Mouse (Mus musculus): ENCODE data around the gene Mast4. TPM values are rescaled to one million over a fixed set of nuclear protein-coding genes. Genes with fewer than 3 reads are reported as not detected.

The Mast4 gene
- polyA plus RNA-seq, 1 experiment from 2014 or later, result 36.9 TPM

- H3K4me2 ChIP-seq (ENCODE audit: low read depth, low read length), result no peak overlapping the region
- no peaks in the 10 kb centered on the region for H3K9me3 ChIP-seq (replicated peaks; ENCODE audit: control insufficient read depth, low read length)
- ATAC-seq (replicated peaks; ENCODE audit: extremely low read depth, insufficient read depth, low FRiP score), result no peak
- H3K9ac ChIP-seq (ENCODE audit: low read length), result no peak overlapping the region
- H3K4me3 ChIP-seq (ENCODE audit: low read length), result no peak overlapping the region
- H3K27ac ChIP-seq (ENCODE audit: low read length), result no peak overlapping the region
- peaks cover 17% of the 10 kb centered on the region for H3K4me1 ChIP-seq (ENCODE audit: control insufficient read depth, insufficient read depth, low read length)
- no peaks in the 10 kb centered on the region for H3K36me3 ChIP-seq (ENCODE audit: control insufficient read depth, insufficient read depth)
- no peaks in the 10 kb centered on the region for H3K27me3 ChIP-seq (ENCODE audit: control insufficient read depth, insufficient read depth, low read length)
Measured at GRCm38 (mm10) chr13:102914800-102915199, 419.5 kb downstream of the Mast4 start.

GRCm38 (mm10) chr13:102913919-102914318 is 420.4 kb downstream of the Mast4 start:
- Histone ChIP-seq H3K27me3 (ENCODE audit: control insufficient read depth, insufficient read depth, low read length) (no peaks in the 10 kb centered on the region), H3K4me1 (ENCODE audit: control insufficient read depth, insufficient read depth, low read length) (peaks cover 14% of the 10 kb centered on the region), H3K9me3 (replicated peaks; ENCODE audit: control insufficient read depth, low read length) (no peaks in the 10 kb centered on the region), H3K27ac (ENCODE audit: low read length) (no peak overlapping the region), H3K36me3 (ENCODE audit: control insufficient read depth, insufficient read depth) (no peaks in the 10 kb centered on the region), H3K4me2 (ENCODE audit: low read depth, low read length) (no peak overlapping the region), H3K4me3 (ENCODE audit: low read length) (no peak overlapping the region), H3K9ac (ENCODE audit: low read length) (no peak overlapping the region)
- ATAC-seq (replicated peaks; ENCODE audit: extremely low read depth, insufficient read depth, low FRiP score), result no peak
- 82% methylated on average over 2 of the region's 2 CpGs for WGBS

- Histone ChIP-seq H3K27ac (ENCODE audit: low read length) (no peak overlapping the region), H3K4me1 (ENCODE audit: control insufficient read depth, insufficient read depth, low read length) (peaks cover 9% of the 10 kb centered on the region), H3K4me3 (ENCODE audit: low read length) (no peak overlapping the region), H3K9me3 (replicated peaks; ENCODE audit: control insufficient read depth, low read length) (no peaks in the 10 kb centered on the region), H3K9ac (ENCODE audit: low read length) (no peak overlapping the region), H3K36me3 (ENCODE audit: control insufficient read depth, insufficient read depth) (no peaks in the 10 kb centered on the region), H3K27me3 (ENCODE audit: control insufficient read depth, insufficient read depth, low read length) (no peaks in the 10 kb centered on the region), H3K4me2 (ENCODE audit: low read depth, low read length) (no peak overlapping the region)
- no peak for ATAC-seq (replicated peaks; ENCODE audit: extremely low read depth, insufficient read depth, low FRiP score)
- WGBS, result 85% methylated on average over 12 of the region's 12 CpGs
Measured at GRCm38 (mm10) chr13:102912867-102913266, 421.4 kb downstream of the Mast4 start.

GRCm38 (mm10) chr13:102909654-102910418 is 424.5 kb downstream of the Mast4 start:
- WGBS, result 85% methylated on average over 5 of the region's 5 CpGs
- no peak for ATAC-seq (replicated peaks; ENCODE audit: extremely low read depth, insufficient read depth, low FRiP score)
- H3K27me3 ChIP-seq (ENCODE audit: control insufficient read depth, insufficient read depth, low read length), result no peaks in the 10 kb centered on the region

GRCm38 (mm10) chr13:102906661-102907009 is 427.7 kb downstream of the Mast4 start:
- Histone ChIP-seq H3K9me3 (replicated peaks; ENCODE audit: control insufficient read depth, low read length) (no peaks in the 10 kb centered on the region), H3K27me3 (ENCODE audit: control insufficient read depth, insufficient read depth, low read length) (no peaks in the 10 kb centered on the region), H3K27ac (ENCODE audit: low read length) (peak overlapping the region; percentile 93), H3K4me1 (ENCODE audit: control insufficient read depth, insufficient read depth, low read length) (peaks cover 11% of the 10 kb centered on the region), H3K9ac (ENCODE audit: low read length) (peak overlapping the region; percentile 87), H3K4me3 (ENCODE audit: low read length) (peak overlapping the region; percentile 76), H3K4me2 (ENCODE audit: low read depth, low read length) (peak overlapping the region; percentile 84), H3K36me3 (ENCODE audit: control insufficient read depth, insufficient read depth) (no peaks in the 10 kb centered on the region)
- ATAC-seq (replicated peaks; ENCODE audit: extremely low read depth, insufficient read depth, low FRiP score), result no peak
- 6% methylated on average over 9 of the region's 9 CpGs for WGBS

More at GRCm38 (mm10) chr13:102909654-102910418, 424.5 kb downstream of the Mast4 start:
- Histone ChIP-seq H3K27ac (ENCODE audit: low read length) (no peak overlapping the region), H3K36me3 (ENCODE audit: control insufficient read depth, insufficient read depth) (no peaks in the 10 kb centered on the region), H3K9ac (ENCODE audit: low read length) (no peak overlapping the region), H3K4me3 (ENCODE audit: low read length) (no peak overlapping the region), H3K9me3 (replicated peaks; ENCODE audit: control insufficient read depth, low read length) (no peaks in the 10 kb centered on the region), H3K4me2 (ENCODE audit: low read depth, low read length) (no peak overlapping the region), H3K4me1 (ENCODE audit: control insufficient read depth, insufficient read depth, low read length) (peaks cover 5% of the 10 kb centered on the region)

- ATAC-seq (replicated peaks; ENCODE audit: extremely low read depth, insufficient read depth, low FRiP score), result peak; percentile 92
- under 1% methylated on average over 16 of the region's 16 CpGs for WGBS
Measured at GRCm38 (mm10) chr13:102906004-102906660, 428.2 kb downstream of the Mast4 start.

GRCm38 (mm10) chr13:102905361-102905950 is 428.8 kb downstream of the Mast4 start:
- 3% methylated on average over 16 of the region's 16 CpGs for WGBS
- H3K9ac ChIP-seq (ENCODE audit: low read length), result peak overlapping the region; percentile 87
- no peaks in the 10 kb centered on the region for H3K27me3 ChIP-seq (ENCODE audit: control insufficient read depth, insufficient read depth, low read length)
- no peaks in the 10 kb centered on the region for H3K9me3 ChIP-seq (replicated peaks; ENCODE audit: control insufficient read depth, low read length)
- H3K36me3 ChIP-seq (ENCODE audit: control insufficient read depth, insufficient read depth), result no peaks in the 10 kb centered on the region
- H3K4me1 ChIP-seq (ENCODE audit: control insufficient read depth, insufficient read depth, low read length), result peaks cover 11% of the 10 kb centered on the region
- peak overlapping the region; percentile 93 for H3K27ac ChIP-seq (ENCODE audit: low read length)
- no peak for ATAC-seq (replicated peaks; ENCODE audit: extremely low read depth, insufficient read depth, low FRiP score)
- H3K4me3 ChIP-seq (ENCODE audit: low read length), result peak overlapping the region; percentile 76
- peak overlapping the region; percentile 84 for H3K4me2 ChIP-seq (ENCODE audit: low read depth, low read length)

More at GRCm38 (mm10) chr13:102906004-102906660, 428.2 kb downstream of the Mast4 start:
- Histone ChIP-seq H3K4me2 (ENCODE audit: low read depth, low read length) (peak overlapping the region; percentile 84), H3K4me3 (ENCODE audit: low read length) (peak overlapping the region; percentile 76), H3K4me1 (ENCODE audit: control insufficient read depth, insufficient read depth, low read length) (peaks cover 11% of the 10 kb centered on the region), H3K9me3 (replicated peaks; ENCODE audit: control insufficient read depth, low read length) (no peaks in the 10 kb centered on the region), H3K36me3 (ENCODE audit: control insufficient read depth, insufficient read depth) (no peaks in the 10 kb centered on the region), H3K9ac (ENCODE audit: low read length) (peak overlapping the region; percentile 87), H3K27me3 (ENCODE audit: control insufficient read depth, insufficient read depth, low read length) (no peaks in the 10 kb centered on the region), H3K27ac (ENCODE audit: low read length) (peak overlapping the region; percentile 93)

GRCm38 (mm10) chr13:102903689-102904088 is 430.6 kb downstream of the Mast4 start:
- no peak for ATAC-seq (replicated peaks; ENCODE audit: extremely low read depth, insufficient read depth, low FRiP score)
- H3K9ac ChIP-seq (ENCODE audit: low read length), result 0 out of 2 replicates have a peak overlapping the region, but pooled peaks have one; percentile 34
- WGBS, result 66% methylated on average over 4 of the region's 4 CpGs

GRCm38 (mm10) chr13:102902123-102902522 is 432.2 kb downstream of the Mast4 start:
- WGBS, result 80% methylated on average over 7 of the region's 7 CpGs
- H3K9ac ChIP-seq (ENCODE audit: low read length), result no peak overlapping the region
- no peak for ATAC-seq (replicated peaks; ENCODE audit: extremely low read depth, insufficient read depth, low FRiP score)
- no peak overlapping the region for H3K4me3 ChIP-seq (ENCODE audit: low read length)
- H3K27me3 ChIP-seq (ENCODE audit: control insufficient read depth, insufficient read depth, low read length), result no peaks in the 10 kb centered on the region
- no peak overlapping the region for H3K27ac ChIP-seq (ENCODE audit: low read length)
- H3K4me1 ChIP-seq (ENCODE audit: control insufficient read depth, insufficient read depth, low read length), result peaks cover 42% of the 10 kb centered on the region
- H3K36me3 ChIP-seq (ENCODE audit: control insufficient read depth, insufficient read depth), result no peaks in the 10 kb centered on the region
- no peaks in the 10 kb centered on the region for H3K9me3 ChIP-seq (replicated peaks; ENCODE audit: control insufficient read depth, low read length)
- H3K4me2 ChIP-seq (ENCODE audit: low read depth, low read length), result no peak overlapping the region

More at GRCm38 (mm10) chr13:102903689-102904088, 430.6 kb downstream of the Mast4 start:
- Histone ChIP-seq H3K4me2 (ENCODE audit: low read depth, low read length) (peak overlapping the region; percentile 61), H3K36me3 (ENCODE audit: control insufficient read depth, insufficient read depth) (no peaks in the 10 kb centered on the region), H3K4me1 (ENCODE audit: control insufficient read depth, insufficient read depth, low read length) (peaks cover 28% of the 10 kb centered on the region), H3K27ac (ENCODE audit: low read length) (no peak overlapping the region), H3K27me3 (ENCODE audit: control insufficient read depth, insufficient read depth, low read length) (no peaks in the 10 kb centered on the region), H3K4me3 (ENCODE audit: low read length) (peak overlapping the region; percentile 49), H3K9me3 (replicated peaks; ENCODE audit: control insufficient read depth, low read length) (no peaks in the 10 kb centered on the region)

All from heart, embryonic 16.5 days (tissue).